Mouse (Mus musculus) heart, embryonic 13.5 days (tissue): ENCODE data around the gene St6galnac3. TPM values are rescaled to one million over a fixed set of nuclear protein-coding genes. Genes with fewer than 3 reads are reported as not detected.
A peak's percentile ranks its signal among the peaks of the same experiment; 100 is the strongest.

ENCODE experiments used
- ATAC-seq: fragments of 200-750 bp; cut with Nextera tagmentation; 2 replicates; pipeline ENCODE4 v1.8.0; 2017; ENCODE audit warnings: moderate TSS enrichment; ENCODE audit not compliant: insufficient number of reproducible peaks, low FRiP score, low TSS enrichment; ENCODE audit errors: extremely low read depth
- H3K27ac ChIP-seq: fragments of 300-500 bp; sonication (generic); replicated peaks from 2 replicates; pipeline ENCODE4 v1.5.1; 2015; ENCODE audit warnings: moderate library complexity, mild to moderate bottlenecking, inconsistent platforms
- H3K27me3 ChIP-seq: fragments of 300-500 bp; sonication (generic); replicated peaks from 2 replicates; pipeline ENCODE4 v1.6.1; 2015; ENCODE audit warnings: mild to moderate bottlenecking, inconsistent platforms
- H3K36me3 ChIP-seq: fragments of 300-500 bp; sonication (generic); 2 replicates; pipeline ENCODE4 v1.6.1; 2015; ENCODE audit warnings: mild to moderate bottlenecking, inconsistent platforms
- H3K4me1 ChIP-seq: fragments of 300-500 bp; sonication (generic); 2 replicates; pipeline ENCODE4 v1.6.1; 2015; ENCODE audit warnings: inconsistent platforms
- H3K4me2 ChIP-seq: fragments of 300-500 bp; sonication (generic); 2 replicates; pipeline ENCODE4 v1.6.1; 2015; ENCODE audit warnings: inconsistent platforms, mild to moderate bottlenecking, moderate library complexity
- H3K4me3 ChIP-seq: fragments of 300-500 bp; sonication (generic); 2 replicates; pipeline ENCODE4 v1.5.1; 2015; ENCODE audit warnings: moderate library complexity, mild to moderate bottlenecking, inconsistent platforms
- H3K9ac ChIP-seq: fragments of 300-500 bp; sonication (generic); 2 replicates; pipeline ENCODE4 v1.6.1; 2015; ENCODE audit warnings: inconsistent platforms, mild to moderate bottlenecking, moderate library complexity
- H3K9me3 ChIP-seq: fragments of 300-500 bp; sonication (generic); 2 replicates; pipeline ENCODE4 v1.6.1; 2016; ENCODE audit warnings: inconsistent platforms
- WGBS: fragments of 180-500 bp; shearing (Covaris S2); methylation state at CpG from one replicate; pipeline ENCODE4 v1.1.7; 2015; ENCODE audit warnings: mixed read lengths; 5-methylcytosine and 5-hydroxymethylcytosine counted together
- polyA plus RNA-seq: library from polyadenylated mRNA; unstranded; fragments of >200 nt; fragmentation: Nextera tagmentation; extraction: Ambion mirVana; gene quantifications from 2 replicates; pipeline ENCODE4 v1.2.1, GENCODE M21; 2015

St6galnac3 gene
- polyA plus RNA-seq, 1 experiment from 2014 or later: 21.7 TPM

DNA sequence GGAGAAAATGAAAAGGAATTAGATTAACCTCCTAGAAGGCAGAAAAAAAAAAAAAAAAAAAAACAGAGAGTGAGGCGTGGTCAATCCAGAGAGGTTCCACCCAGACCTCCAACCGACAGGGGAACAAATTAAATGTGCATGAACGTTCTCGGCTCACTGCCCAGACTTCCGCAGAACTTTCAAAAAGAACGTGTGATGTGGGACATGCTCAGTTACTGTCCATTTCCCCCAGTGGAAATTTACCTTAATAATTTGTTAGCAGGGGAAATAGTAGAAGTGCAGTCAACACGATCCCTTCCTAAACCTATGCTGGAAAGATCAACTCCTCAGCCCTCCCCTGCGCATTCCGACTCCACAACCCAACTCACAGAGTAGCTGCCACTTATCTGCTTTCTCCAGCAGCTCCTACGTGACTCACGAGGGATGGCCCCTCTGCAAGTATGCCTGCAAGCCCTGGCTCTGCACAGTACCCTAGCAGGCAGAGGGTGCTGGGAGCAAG is 35.1 kb downstream of the St6galnac3 start:
- peak; percentile 75 for ATAC-seq
- Histone ChIP-seq H3K9ac (peak overlapping the region; percentile 47), H3K9me3 (no peaks in the 10 kb centered on the region), H3K36me3 (no peaks in the 10 kb centered on the region), H3K27ac (peak overlapping the region; percentile 82), H3K4me2 (peak overlapping the region; percentile 51), H3K4me1 (peaks cover 55% of the 10 kb centered on the region), H3K4me3 (0 out of 2 replicates have a peak overlapping the region, but pooled peaks have one; percentile 10), H3K27me3 (no peaks in the 10 kb centered on the region)
- 23% methylated on average over 11 of the region's 11 CpGs for WGBS

DNA sequence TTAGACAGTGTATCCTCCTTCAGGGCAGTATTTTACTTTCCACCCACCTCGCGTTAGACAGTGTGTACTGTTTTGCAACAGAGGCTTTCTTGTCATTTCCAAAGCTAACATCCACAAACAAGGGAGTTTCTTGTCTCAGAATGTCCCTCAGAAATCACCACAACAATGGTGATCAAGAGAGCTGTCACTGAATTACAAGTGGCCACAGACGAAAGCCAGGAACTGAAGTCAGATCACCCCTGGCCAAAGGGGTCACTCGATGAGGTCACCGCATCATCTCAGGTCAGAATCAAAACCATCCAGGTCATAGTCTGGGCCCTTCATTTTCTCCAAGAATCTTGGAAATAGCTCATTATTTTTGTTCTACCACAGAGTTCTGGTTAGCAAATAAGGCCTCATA is 37.1 kb downstream of the St6galnac3 start:
- ATAC-seq: no peak
- H3K9me3 ChIP-seq: no peaks in the 10 kb centered on the region
- WGBS: 43% methylated on average over 5 of the region's 5 CpGs
- H3K4me3 ChIP-seq: no peak overlapping the region
- no peak overlapping the region for H3K9ac ChIP-seq
- H3K4me1 ChIP-seq: peaks cover 50% of the 10 kb centered on the region
- no peak overlapping the region for H3K27ac ChIP-seq
- H3K27me3 ChIP-seq: no peaks in the 10 kb centered on the region
- H3K4me2 ChIP-seq: no peak overlapping the region
- H3K36me3 ChIP-seq: no peaks in the 10 kb centered on the region

DNA sequence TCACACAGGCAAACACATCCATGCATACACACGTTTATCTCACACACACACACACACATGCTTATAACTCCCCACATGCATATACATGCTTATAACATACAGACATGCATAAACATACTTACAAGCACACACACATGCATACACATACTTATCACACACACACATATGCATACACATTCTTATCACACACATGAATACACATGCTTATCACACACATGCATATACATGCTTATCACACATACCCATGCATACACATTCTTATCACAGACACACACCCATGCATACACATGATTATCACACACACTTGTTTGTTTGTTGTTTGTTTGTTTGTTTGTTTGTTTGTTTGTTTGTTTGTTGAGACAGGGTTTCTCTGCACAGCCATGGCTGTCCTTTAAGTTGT is 40.1 kb downstream of the St6galnac3 start:
- Histone ChIP-seq H3K9me3 (no peaks in the 10 kb centered on the region), H3K4me2 (no peak overlapping the region), H3K36me3 (no peaks in the 10 kb centered on the region), H3K27me3 (0 out of 2 replicates have a peak, but pooled peaks cover 4% of the 10 kb centered on the region), H3K4me1 (peaks cover 27% of the 10 kb centered on the region), H3K27ac (no peak overlapping the region), H3K4me3 (no peak overlapping the region), H3K9ac (no peak overlapping the region)
- 76% methylated on average over 1 of the region's 1 CpGs for WGBS
- ATAC-seq: no peak

DNA sequence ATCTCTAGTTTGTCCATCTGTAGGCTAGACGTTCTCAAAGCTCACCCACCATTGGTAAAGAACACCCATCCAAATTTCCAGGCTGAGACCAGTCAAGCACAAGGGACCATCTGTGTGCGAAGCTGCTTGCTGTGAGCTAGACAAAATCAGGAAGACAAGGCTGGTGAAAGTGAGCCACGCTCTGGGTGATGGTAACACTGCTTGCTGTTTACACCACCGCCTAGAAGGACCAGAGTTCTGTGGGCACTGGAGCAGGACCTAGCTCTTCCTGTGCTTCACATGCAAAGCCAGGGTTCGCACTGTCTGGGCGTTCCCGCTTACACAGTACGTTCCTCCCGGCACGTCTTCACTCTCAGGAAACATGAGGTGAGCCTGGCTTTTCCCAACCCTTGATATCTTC is 42.7 kb downstream of the St6galnac3 start:
- no peak overlapping the region for H3K9ac ChIP-seq
- H3K36me3 ChIP-seq: no peaks in the 10 kb centered on the region
- no peak overlapping the region for H3K27ac ChIP-seq
- H3K4me3 ChIP-seq: no peak overlapping the region
- peaks cover 11% of the 10 kb centered on the region; the same call in 1 of the 2 replicates for H3K4me1 ChIP-seq
- ATAC-seq: no peak
- 89% methylated on average over 10 of the region's 10 CpGs for WGBS
- H3K27me3 ChIP-seq: peaks cover 4% of the 10 kb centered on the region; the same call in 1 of the 2 replicates
- H3K4me2 ChIP-seq: no peak overlapping the region
- H3K9me3 ChIP-seq: no peaks in the 10 kb centered on the region

DNA sequence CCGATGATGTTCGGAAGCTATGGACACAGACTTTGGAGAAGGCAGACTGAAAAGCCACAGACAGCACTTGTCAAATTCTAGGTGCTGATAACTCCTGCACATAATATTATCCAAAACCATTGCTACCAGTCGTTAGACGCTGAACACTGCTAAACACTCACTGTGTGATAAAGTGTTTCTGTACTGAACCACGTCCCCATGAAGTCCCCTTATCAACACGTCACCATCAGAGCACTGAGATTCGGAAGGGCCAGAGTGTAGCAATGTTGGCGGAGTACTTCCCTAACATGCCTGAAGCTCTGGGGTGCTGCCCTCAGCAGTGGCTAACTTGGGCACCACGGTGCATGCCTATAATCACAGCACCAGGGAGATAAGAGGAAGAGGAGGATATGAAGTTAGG is 43.3 kb downstream of the St6galnac3 start:
- Histone ChIP-seq H3K4me1 (peaks cover 17% of the 10 kb centered on the region; the same call in 1 of the 2 replicates), H3K36me3 (no peaks in the 10 kb centered on the region), H3K27ac (no peak overlapping the region), H3K9ac (no peak overlapping the region), H3K27me3 (peaks cover 4% of the 10 kb centered on the region; the same call in 1 of the 2 replicates), H3K4me3 (no peak overlapping the region), H3K9me3 (no peaks in the 10 kb centered on the region), H3K4me2 (no peak overlapping the region)
- no peak for ATAC-seq
- WGBS: 53% methylated on average over 9 of the region's 9 CpGs

DNA sequence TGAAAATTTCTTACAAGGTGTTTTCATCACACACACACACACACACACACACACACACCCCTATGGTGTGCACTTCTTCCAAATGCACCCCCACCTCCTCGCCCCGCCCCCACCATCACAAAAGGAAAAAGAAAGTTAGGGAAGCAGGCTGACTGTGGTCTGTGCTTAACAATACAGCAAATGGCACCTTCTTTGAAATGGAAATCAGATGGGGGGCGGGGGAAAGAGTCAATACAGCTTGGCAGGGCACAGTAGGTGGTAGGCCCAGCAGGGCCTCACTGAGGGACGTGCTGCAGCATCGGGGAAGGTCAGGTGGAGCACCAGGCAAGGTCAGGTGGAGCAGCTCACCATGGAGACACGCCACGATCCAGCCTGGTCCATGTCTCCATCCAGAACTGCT is 49.1 kb downstream of the St6galnac3 start:
- Histone ChIP-seq H3K36me3 (no peaks in the 10 kb centered on the region), H3K4me3 (no peak overlapping the region), H3K9ac (no peak overlapping the region), H3K27ac (no peak overlapping the region), H3K27me3 (peaks cover 6% of the 10 kb centered on the region; the same call in 1 of the 2 replicates), H3K4me2 (no peak overlapping the region), H3K4me1 (peaks cover 55% of the 10 kb centered on the region), H3K9me3 (no peaks in the 10 kb centered on the region)
- WGBS: 40% methylated on average over 7 of the region's 7 CpGs
- ATAC-seq: no peak

DNA sequence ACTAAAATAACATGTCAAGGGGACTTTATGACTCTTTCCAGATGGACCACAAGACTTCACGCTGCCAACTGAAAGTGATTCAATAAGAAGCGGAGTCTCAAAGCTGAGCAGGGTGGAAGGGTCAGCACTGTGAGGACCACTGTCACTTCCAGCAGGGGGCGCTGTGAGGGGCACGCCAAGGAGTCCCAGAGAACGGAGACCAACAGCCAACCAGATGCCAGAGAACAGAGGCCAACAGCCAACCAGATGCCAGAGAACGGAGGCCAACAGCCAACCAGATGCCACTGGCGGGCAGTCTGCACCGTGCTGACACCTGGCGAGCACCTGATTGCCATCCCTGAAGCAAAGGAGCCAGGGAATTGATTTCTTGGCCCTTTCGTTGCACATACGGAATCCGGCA is 49.9 kb downstream of the St6galnac3 start:
- peak overlapping the region; percentile 40 for H3K4me2 ChIP-seq

DNA sequence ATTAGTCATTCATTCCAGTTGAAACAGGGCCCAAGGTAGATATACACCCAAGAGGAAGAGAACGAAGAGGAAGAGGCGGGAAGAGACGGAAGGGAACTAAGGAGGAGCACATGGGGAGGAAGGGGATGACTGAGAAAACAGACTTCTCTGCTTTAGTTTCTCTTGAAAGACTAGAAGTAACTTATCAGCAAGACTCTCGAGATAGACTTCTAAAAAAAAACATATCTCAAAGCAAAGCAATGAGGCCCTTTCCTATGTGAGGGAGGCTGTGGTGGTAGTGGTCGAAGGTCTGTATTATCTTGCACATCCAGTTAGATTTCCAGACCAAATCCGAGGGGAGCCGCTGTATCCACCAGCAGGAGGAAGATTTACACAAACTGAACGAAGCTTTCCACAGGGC is 50.6 kb downstream of the St6galnac3 start:
- Histone ChIP-seq H3K4me2 (peak overlapping the region; percentile 40; the same call in 1 of the 2 replicates), H3K4me1 (peaks cover 65% of the 10 kb centered on the region), H3K4me3 (no peak overlapping the region), H3K27me3 (peaks cover 3% of the 10 kb centered on the region; the same call in 1 of the 2 replicates), H3K36me3 (no peaks in the 10 kb centered on the region), H3K27ac (peak overlapping the region; percentile 1), H3K9me3 (no peaks in the 10 kb centered on the region), H3K9ac (no peak overlapping the region)
- WGBS: 39% methylated on average over 8 of the region's 8 CpGs
- ATAC-seq: no peak

More for the DNA sequence above, 49.9 kb downstream of the St6galnac3 start:
- Histone ChIP-seq H3K27me3 (peaks cover 3% of the 10 kb centered on the region; the same call in 1 of the 2 replicates), H3K4me1 (peaks cover 58% of the 10 kb centered on the region), H3K36me3 (no peaks in the 10 kb centered on the region), H3K9ac (no peak overlapping the region), H3K9me3 (no peaks in the 10 kb centered on the region), H3K4me3 (no peak overlapping the region), H3K27ac (peak overlapping the region; percentile 1; the same call in 1 of the 2 replicates)
- WGBS: 29% methylated on average over 12 of the region's 12 CpGs
- no peak for ATAC-seq

DNA sequence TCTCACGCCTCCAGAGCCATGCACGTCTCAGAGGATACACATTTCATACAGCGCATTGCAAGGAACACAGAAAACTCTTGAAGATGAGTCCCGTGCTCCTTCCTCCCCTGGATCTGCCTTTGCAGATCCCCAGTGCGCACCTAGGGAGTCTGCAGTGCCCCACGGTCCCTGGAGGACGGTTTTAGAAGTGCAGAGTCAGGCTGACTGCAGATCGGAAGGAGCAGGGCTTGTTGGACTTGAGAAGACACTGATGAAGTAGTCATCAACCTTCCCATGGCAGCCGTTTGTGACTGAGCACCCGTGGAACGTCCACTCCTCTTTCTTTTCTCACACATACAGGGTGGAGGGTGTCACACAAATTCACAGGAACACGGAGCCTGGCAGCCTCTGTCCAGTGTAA is 51.5 kb downstream of the St6galnac3 start:
- 72% methylated on average over 12 of the region's 12 CpGs for WGBS

DNA sequence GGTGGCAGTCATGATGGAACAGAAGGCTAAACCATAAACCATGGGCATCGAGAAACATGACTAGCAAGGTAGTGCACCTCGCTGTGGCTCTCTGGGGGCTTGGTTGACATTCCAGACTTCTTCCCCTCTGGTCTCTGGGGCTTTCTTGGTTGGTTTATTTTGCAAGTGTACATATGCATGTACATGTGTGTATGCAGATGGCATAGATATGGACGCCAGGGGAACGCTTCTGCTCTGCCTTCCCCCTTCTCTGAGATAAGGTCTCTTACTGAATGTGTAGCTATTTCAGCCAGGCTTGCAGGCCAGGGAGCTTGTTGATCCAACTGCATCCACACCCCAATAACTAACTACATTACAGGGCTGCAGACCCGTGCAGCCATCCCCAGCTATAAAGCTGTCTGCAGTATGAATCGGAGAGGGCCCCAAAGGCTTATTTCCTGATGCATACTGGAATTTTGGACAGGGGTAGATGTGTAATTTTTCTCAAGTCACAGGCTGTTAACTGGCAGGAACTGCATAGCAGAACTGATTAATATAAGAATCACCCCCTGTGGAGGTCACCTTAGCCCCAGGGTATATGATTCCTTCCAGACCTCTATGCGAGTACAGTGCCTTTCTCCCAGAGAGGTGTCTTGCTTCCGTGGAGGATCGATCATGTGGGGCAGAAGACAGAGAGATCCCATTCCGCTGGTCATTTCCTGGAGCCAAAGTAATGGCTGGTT is 53.9 kb downstream of the St6galnac3 start:
- 84% methylated on average over 10 of the region's 10 CpGs for WGBS

More for the DNA sequence above, 51.5 kb downstream of the St6galnac3 start:
- Histone ChIP-seq H3K27me3 (peaks cover 3% of the 10 kb centered on the region; the same call in 1 of the 2 replicates), H3K4me1 (peaks cover 74% of the 10 kb centered on the region), H3K4me2 (no peak overlapping the region), H3K9me3 (no peaks in the 10 kb centered on the region), H3K27ac (no peak overlapping the region), H3K9ac (no peak overlapping the region), H3K36me3 (no peaks in the 10 kb centered on the region), H3K4me3 (no peak overlapping the region)
- ATAC-seq: no peak

DNA sequence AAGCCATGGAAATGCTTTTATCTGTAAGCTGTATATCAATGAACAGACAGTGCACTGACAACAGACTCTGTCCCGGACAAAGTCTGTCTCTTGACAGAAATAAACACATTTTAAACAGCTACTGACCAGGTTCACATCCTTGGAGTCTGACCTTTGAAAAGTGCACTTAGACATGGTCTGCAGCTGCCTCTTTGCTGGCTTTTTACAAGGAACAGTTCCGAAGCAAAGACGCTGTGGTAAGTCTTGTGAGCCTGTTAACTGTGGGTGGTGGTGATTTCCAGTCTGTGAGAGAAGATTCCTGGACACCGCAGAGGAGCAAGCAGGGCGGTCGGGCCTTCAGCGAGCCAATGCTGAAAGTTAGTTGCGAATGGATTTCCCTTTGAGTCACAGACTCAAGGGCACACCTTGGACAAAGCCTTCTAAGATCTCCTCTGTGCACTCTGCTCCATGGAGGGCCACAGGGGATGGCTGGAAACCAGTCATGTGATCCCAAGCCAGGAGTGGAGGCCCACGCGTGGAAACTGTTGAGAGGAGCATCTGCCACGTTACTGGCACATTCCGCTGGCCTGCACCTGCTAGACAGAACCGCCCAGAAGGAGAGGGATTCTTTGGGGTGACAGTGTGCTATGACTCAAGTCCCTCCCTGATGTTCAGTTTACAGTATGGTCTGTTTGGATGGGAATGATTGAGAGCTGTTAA is 55.1 kb downstream of the St6galnac3 start:
- Histone ChIP-seq H3K27me3 (0 out of 2 replicates have a peak, but pooled peaks cover 3% of the 10 kb centered on the region), H3K9ac (no peak overlapping the region), H3K27ac (0 out of 2 replicates have a peak overlapping the region, but pooled peaks have one; percentile 48), H3K4me1 (peaks cover 64% of the 10 kb centered on the region), H3K36me3 (no peaks in the 10 kb centered on the region), H3K9me3 (no peaks in the 10 kb centered on the region), H3K4me2 (no peak overlapping the region), H3K4me3 (no peak overlapping the region)
- no peak for ATAC-seq
- 86% methylated on average over 13 of the region's 13 CpGs for WGBS

More for the DNA sequence above, 53.9 kb downstream of the St6galnac3 start:
- Histone ChIP-seq H3K4me3 (no peak overlapping the region), H3K9me3 (no peaks in the 10 kb centered on the region), H3K4me2 (no peak overlapping the region), H3K36me3 (no peaks in the 10 kb centered on the region), H3K9ac (no peak overlapping the region), H3K27ac (no peak overlapping the region), H3K27me3 (0 out of 2 replicates have a peak, but pooled peaks cover 3% of the 10 kb centered on the region), H3K4me1 (peaks cover 69% of the 10 kb centered on the region)
- no peak for ATAC-seq
